Mouse (Mus musculus) cerebellum, postnatal 36 days (tissue): ENCODE data around the gene Gm26620.

Source experiments
- DNase-seq, 2 experiments: peaks; one replicate each; pipeline ENCODE4 v3.0.0; 2021 to 2022; ENCODE audit warnings: mixed read lengths in 2 of 2

Gm26620 gene

GRCm38 (mm10) chr1:170871402-170871801, 13.5 kb upstream of the Gm26620 start:
- no peak for DNase-seq

- no peak for DNase-seq
Measured at GRCm38 (mm10) chr1:170871961-170872360, 12.9 kb upstream of the Gm26620 start.

GRCm38 (mm10) chr1:170875676-170876075, 9.2 kb upstream of the Gm26620 start:
- no peak for DNase-seq

DNA sequence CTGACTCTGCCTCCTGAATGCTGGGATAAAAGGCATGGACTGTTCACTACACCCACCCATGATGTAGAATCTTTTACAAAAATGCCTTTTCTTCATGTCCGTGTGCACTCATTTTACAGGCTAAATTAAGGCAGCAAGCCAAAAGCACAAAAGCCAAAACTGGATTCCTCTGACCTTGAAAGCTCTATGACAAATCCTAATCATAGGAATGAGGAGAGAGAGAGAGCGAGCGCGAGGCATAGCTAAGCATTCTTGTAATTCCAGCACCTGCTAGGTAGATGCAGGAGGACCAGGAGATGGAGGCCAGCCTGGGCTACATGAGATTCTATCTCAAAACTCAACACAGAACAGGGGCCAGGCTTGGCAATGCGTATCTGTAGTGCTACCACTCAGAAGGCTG, 8.0 kb upstream of the Gm26620 start:
- DNase-seq, result no peak

- DNase-seq, result no peak
Measured at GRCm38 (mm10) chr1:170882915-170883485, 1.9 kb upstream of the Gm26620 start.

GRCm38 (mm10) chr1:170884390-170884789, 475 bp upstream of the Gm26620 start:
- DNase-seq, result no peak

GRCm38 (mm10) chr1:170886044-170886458, 1.2 kb downstream of the Gm26620 start:
- no peak for DNase-seq

- DNase-seq, result no peak
Measured at GRCm38 (mm10) chr1:170889310-170889709, 4.4 kb downstream of the Gm26620 start.

- no peak for DNase-seq
Measured at GRCm38 (mm10) chr1:170891646-170892045, 6.8 kb downstream of the Gm26620 start.

DNA sequence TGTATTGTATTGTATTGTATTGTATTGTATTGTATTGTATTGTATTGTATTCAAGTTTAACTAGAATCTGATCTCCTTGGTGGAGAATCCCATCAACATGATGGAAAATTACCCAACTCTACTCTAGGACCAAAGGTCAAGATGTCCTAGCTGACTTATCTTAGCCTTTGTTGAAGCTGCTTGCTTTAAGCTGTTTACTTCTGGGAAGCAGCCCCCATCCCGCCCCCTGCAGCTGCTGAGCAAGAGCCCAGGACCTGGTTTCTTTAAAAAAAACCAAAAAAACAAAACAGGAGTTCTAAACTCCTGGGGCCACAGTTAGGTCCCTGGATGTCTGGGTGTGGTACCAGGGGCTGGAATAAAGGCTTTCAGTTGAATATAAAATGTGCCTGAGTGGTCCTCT, 7.4 kb downstream of the Gm26620 start:
- no peak for DNase-seq

- no peak for DNase-seq
Measured at GRCm38 (mm10) chr1:170894603-170895602, 10.0 kb downstream of the Gm26620 start.

DNA sequence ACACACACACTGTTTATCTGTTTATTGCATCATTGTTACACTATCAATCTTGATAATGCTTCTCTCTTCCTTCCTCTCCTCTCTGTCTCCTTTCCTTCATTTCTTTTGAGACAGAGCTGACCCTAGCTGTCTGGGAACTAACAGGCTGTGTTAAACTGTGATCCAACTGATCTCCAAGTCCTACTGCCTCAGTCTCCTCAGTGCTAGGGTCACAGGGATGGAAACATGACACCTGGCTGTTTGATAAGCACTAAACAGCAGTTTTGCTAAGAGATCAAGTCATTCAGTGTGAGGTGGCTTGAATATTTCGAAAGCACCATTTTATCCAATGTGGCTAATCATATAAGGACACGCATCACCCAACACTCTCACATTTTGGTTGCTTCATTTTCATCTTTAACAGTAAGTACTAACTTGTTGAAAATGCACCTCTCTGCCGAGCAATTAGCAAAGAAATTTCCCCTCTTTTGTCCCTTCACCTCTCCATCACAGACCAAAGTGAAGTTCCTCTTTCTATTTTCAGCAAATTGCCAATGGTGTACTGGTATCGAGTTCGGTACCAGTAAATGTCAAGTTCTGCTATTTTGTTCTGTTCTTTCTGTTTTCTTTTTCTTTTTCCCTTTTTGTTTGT, 11.9 kb downstream of the Gm26620 start:
- DNase-seq, result no peak

DNA sequence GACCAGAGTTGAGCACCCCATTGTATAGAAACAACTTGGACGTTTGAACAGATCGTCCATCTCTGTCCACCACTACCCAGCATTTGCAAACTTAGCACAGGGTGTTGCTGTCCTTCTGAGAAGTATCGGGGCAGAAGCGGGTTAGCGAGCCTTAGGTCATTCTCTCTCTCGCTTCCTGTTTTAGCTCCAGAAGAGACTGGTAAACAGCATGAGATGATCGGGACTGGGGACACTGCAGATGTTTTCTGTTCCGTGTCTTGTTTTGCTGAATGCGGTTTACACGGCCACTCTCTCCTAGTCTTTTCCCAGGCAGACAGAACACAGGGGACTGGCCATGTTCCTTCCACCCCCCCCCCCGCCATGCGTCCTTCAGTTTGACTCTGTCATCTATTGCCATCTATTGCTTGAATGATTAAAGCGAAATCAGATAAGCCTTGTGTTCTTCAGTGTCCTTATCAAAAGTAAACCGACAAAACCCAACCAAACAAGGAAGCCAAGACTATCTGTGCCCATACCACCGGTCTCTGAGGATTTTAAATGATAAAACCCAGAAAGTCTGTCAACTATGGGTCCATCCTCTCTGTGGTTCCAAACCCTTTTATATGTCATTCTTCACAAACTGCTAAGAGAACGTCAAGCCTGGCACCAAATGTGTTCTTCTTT, 13.7 kb downstream of the Gm26620 start:
- DNase-seq, result no peak

DNA sequence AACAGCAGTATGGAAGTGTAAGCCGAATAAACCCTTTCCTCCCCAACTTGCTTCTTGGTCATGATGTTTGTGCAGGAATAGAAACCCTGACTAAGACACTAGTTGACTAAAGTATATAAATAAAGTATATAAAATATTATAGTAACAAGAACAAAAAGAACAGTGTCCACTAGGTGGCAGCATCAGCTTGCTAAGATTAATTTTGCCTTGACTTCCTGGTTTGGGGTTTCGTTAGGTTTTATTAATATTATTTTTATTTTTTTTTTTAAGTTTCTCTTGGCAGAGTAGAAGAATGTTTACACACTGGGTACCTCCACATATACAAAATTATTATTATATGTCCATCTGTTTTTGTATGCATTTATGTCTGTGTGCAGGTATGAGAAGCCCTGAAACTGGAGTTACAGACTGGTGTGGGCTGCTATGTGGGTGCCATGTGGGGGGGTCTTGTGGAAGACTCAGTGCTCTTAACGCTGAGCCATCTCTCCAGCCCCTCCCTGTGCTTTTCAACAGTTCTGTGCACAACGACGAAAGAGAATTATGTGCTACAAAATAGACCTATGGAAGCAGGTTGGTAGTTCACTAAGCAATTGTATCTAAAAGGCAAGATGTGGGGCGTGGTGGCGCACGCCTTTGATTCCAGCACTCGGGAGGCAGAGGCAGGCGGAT, 16.1 kb downstream of the Gm26620 start:
- peak; percentile 28 to 64 for DNase-seq

GRCm38 (mm10) chr1:170901536-170902238, 16.8 kb downstream of the Gm26620 start:
- DNase-seq, result peak; percentile 84 to 85

- DNase-seq, result no peak
Measured at GRCm38 (mm10) chr1:170903485-170903884, 18.6 kb downstream of the Gm26620 start.

DNA sequence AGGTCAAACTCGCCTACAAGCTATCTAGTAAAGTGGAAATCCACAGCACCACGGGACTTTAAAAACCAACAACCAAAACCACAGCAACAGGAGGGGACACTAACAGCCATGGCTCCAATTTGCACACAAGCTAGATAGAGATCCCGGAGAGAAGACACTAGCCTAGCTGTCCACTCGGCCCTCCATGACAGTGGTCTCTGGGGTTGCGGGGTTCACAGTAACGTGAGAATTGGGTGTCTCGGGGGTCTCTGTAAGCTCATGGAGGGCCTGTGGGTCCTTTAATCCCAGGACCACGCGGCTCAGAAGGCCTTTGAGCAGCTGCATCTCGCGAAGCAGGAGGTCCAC, 22.2 kb downstream of the Gm26620 start:
- DNase-seq, result no peak

DNA sequence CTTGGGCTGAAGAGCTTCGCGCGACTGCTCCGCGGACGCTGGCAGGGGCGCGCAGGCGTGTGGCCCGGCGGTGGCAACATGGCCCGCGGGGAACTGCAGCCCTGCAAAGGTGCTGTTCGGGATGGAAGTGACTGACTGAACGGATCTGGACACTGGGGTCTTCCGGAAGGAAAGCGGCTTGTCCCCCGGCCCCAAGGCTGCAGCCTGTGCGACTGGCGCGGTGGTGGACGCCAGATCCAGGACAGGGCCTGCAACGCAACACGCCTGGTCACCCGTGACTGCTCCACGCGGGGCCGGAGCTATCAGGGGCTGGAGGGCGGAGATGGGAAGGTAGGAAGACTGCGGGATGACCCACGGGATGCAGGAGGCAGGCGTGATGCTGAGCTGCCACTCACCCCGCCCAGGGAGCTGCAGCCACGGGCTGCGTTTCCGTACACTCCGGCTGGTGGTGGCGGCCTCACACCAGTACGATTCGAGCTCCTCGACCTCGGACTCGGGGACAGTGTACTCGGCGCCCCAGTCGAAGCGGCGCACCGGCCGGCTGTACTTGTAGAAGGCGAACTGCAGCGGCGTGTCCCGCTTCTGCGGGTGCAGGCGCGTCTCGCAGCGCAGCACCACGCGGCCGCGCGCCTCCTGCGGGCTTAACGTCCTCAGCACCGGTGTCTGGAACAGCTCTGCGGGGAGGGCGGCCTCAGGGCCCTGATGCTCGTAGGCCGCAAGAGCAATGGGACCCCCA, 22.8 kb downstream of the Gm26620 start:
- peak; percentile 56 to 63 for DNase-seq

- peak; percentile 24 to 27 for DNase-seq
Measured at GRCm38 (mm10) chr1:170908341-170908740, 23.5 kb downstream of the Gm26620 start.

- no peak for DNase-seq
Measured at GRCm38 (mm10) chr1:170911907-170912660, 27.2 kb downstream of the Gm26620 start.
